Comparison of ENCODE assay signal across 8 mouse cellular contexts in the genomic region with DNA sequence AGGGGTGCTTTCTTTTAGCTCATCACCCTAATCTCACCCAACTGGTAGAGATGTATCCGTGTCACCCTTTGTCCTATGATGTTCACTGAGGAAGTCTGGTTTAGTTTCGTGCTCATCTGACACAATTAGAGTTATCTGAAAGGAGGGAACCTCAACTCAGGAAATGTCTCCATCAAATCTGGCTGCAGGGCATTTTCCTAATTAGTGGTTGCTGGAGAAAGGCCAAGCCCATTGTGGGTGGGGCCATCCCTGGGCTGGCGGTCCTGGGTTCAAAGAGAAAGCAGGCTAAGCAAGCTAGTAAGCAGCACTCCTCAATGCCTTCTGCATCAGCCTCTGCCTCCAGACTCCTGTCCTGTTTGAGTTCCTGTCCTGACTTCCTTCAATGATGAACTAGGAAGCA. TPM values are rescaled to one million over a fixed set of nuclear protein-coding genes. Genes with fewer than 3 reads are reported as not detected.
A peak's percentile ranks its signal among the peaks of the same experiment; 100 is the strongest.
DNase-seq lines count a peak whose midpoint lies in the region; ATAC-seq lines count a peak whose summit lies in the region.
"Had no signal": no experiment of that assay in that cellular context is flagged by ENCODE, and none has a peak within 500 bp of the region (broad histone marks: within the 10 kb centered on the region; RNA-seq: fewer than 3 reads in every experiment).

No protein-coding gene starts in this region.

- DNase-seq in lung, postnatal 10 days, result peak; percentile 21
- no peak for DNase-seq in lung, postnatal 4 days
- peak; percentile 21 for DNase-seq in NIH3T3 (ENCODE audit: low read depth)
- DNase-seq in frontal cortex, postnatal 14 days (ENCODE audit: low spot score in 2 of 2), result no peak
- no peak for DNase-seq in kidney, adult 9 months

- ATAC-seq in granulocyte monocyte progenitor cell, adult 5-6 weeks (replicated peaks; ENCODE audit: poor library complexity, severe bottlenecking), result peak; percentile 33

RNA-seq across cellular contexts. Expression of a gene that starts 10.4 kb away (rescaled TPM):
- 7.5 and 14.4 TPM in 2 replicates for total RNA-seq in granulocyte monocyte progenitor cell, adult 5-6 weeks (2014; fragmentation: Nextera tagmentation)
- total RNA-seq in granulocyte monocyte progenitor cell, adult 5-6 weeks (2017), result 12.4 and 17.0 TPM in 2 replicates
- total RNA-seq: gastrocnemius, adult 18-20 months had no signal

RNA-seq across cellular contexts. Expression of a gene that starts 14.9 kb away (rescaled TPM):
- total RNA-seq in granulocyte monocyte progenitor cell, adult 5-6 weeks (2014; fragmentation: Nextera tagmentation), result not detected in 2 replicates
- total RNA-seq in granulocyte monocyte progenitor cell, adult 5-6 weeks (2017), result 0.41 and 1.1 TPM in 2 replicates
- total RNA-seq: gastrocnemius, adult 18-20 months; heart, postnatal 25 days had no signal

Comparison
In these comparisons a context has a peak if more than half of its experiments do, and no peak if none do; other contexts are left out.
1. DNase-seq: peak in lung, postnatal 10 days (single experiment) and NIH3T3 (single experiment); none in lung, postnatal 4 days (0 of 2), frontal cortex, postnatal 14 days (0 of 2) and kidney, adult 9 months (single experiment).